Mouse (Mus musculus) CD4-positive naive resting alpha-beta T cell, adult 76 days (primary cell): ENCODE measurements around the gene Slc7a3. TPM values are rescaled to one million over a fixed set of nuclear protein-coding genes. Genes with fewer than 3 reads are reported as not detected.

Experiments
- total RNA-seq: library from RNA; stranded (reverse); gene quantifications from one replicate; pipeline ENCODE4 v1.2.4, GENCODE M21; 2023

Slc7a3 gene
- total RNA-seq: 0.67 TPM

GRCm38 (mm10) chrX:101085920-101086319, at the start of gene Slc7a3:
Gene Slc7a3, minus strand, starts transcription at chrX:101086020.

DNA sequence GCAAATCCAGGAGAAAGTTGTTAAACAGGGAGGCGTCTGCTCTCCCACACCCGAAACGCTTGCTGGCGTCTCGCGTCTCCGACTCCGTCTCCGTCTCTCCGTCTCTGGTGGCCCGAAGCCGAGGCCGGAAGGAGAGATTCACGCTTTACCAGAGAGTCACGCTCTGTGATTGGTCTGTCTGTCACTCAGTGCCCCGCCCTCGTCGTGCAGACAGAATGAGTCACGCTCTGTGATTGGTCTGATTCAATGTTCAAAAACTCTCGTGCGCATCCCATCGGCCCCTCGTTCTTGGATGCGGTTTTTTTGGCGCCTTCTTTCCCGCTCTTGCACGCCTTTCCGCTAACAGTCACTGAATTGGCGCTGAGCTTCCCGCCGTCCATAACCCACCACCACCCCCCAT, 26.3 kb downstream of the Slc7a3 start, which contains the start of gene Tex11:
TSS of gene Tex11 (minus strand) at position 127 of the 400 bp plus-strand sequence.

Other genes with a start within 250 kb of the Slc7a3 start
- gene Tex11, start 26.4 kb downstream of the Slc7a3 start, total RNA-seq: not detected
- 44.4 TPM for gene Snx12, start 136.5 kb upstream of the Slc7a3 start, total RNA-seq
- 44.4 TPM for gene Foxo4, start 168.5 kb upstream of the Slc7a3 start, total RNA-seq
- gene Gm614, start 178.0 kb upstream of the Slc7a3 start, total RNA-seq: 58.8 TPM
- gene Il2rg, start 182.2 kb upstream of the Slc7a3 start, total RNA-seq: 610 TPM
- not detected for gene Gm20489, start 183.0 kb upstream of the Slc7a3 start, total RNA-seq
- gene Med12, start 188.0 kb upstream of the Slc7a3 start, total RNA-seq: 153 TPM
- 1.4 TPM for gene Nlgn3, start 213.1 kb upstream of the Slc7a3 start, total RNA-seq